Mouse (Mus musculus) layer of hippocampus, adult 9-10 months (tissue): ENCODE results near the gene Gtsf1l.

ENCODE experiments used
- DNase-seq: peaks from one replicate; pipeline ENCODE4 v3.0.0; 2022; ENCODE audit warnings: low spot score

Gtsf1l gene

GRCm38 (mm10) chr2:163051691-163052090 is 36.0 kb downstream of the Gtsf1l start:
- DNase-seq: no peak

DNA sequence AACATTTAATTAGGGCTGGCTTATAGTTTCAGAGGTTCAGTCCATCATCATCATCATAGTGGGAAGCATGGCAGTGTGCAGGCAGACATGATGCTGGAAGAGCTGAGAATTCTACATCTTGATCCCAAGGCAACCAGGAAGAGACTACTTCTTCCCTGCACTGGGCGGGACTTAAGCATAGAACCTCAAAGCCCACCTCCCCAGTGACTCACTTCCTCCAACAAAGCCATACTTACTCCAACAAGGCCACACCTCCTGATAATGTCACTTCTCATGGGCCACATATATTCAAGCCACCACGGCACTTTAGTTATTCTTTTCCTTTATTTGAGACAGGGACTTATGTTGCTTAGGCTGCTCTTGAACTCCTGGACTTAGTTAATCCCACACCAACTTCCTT is 38.5 kb downstream of the Gtsf1l start:
- no peak for DNase-seq

DNA sequence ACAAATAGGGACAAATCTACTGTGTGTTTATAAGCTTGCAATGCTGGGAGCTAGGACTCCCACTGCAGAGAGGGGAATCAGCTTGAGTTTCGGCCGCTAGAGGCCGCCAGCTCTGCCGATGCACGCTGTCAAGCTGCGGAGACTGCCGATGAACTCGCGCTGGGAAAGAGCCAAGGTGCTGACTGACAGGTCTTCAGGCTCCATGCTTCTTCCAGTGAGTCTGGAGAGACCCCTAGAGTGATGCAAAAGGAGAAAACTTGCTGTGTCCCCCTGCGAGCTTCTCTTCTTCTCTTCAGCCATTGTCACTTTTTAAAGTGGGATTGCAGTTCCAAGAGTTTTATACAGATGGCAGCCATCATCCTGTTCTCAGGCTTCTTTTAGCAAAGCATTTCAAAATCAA is 39.5 kb downstream of the Gtsf1l start:
- peak; percentile 33 for DNase-seq

DNA sequence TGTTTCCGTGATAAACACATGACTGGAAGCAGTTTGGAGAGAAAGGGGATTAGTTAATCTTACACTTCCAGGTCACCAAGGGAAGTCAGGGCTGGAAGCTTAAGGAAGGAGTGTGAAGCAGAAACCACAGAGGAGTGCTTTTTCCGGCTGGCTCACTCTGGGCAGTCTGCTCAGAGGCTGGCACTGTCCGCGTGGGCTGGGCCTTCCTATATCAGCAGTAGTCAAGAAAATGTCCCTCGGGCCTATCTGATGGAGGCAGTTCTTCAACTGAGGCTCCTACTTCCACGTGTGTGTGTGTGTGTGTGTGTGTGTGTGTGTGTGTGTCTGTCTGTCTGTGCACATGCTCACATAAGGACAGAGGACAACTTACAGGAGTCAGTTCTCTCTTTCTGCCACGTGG is 47.7 kb downstream of the Gtsf1l start:
- no peak for DNase-seq
